Mouse (Mus musculus): ENCODE measurements around the gene Cyba. TPM values are rescaled to one million over a fixed set of nuclear protein-coding genes. Genes with fewer than 3 reads are reported as not detected.

The Cyba gene
- total and polyA plus RNA-seq, 3 experiments: 450 to 1,119 (median 848) TPM

DNA sequence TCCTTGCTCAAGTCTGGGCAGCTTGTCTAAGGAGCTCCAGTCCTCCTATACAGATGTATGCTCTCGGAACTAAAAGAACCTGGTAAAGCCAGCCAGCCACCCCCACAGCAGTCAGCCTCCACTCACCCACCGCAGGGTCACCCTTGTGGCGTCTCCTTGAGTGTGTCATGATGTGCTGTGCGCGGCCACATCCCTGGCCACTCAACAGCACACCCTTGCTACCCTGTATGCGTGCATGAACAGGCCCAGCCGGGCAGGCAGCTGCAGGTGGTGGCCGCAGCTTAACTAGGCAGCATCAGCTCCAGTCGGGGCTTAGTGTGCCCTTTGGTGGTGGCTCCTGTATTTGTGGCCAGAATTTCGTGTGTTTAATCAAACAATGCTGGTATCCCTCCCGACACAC is 24.4 kb upstream of the Cyba start:
- Histone ChIP-seq H3K79me2 (replicated peaks; ENCODE audit: control insufficient read depth, extremely low read depth, insufficient read depth, poor library complexity, severe bottlenecking) (no peaks in the 10 kb centered on the region), H3K27me3 (replicated peaks) (peaks cover 41% of the 10 kb centered on the region), H3K9me3 (replicated peaks; ENCODE audit: low read length) (no peaks in the 10 kb centered on the region), H3K4me3 (replicated peaks in 1 of 3; ENCODE audit: low read depth in 2 of 3, low read length in 2 of 3, poor library complexity in 1 of 3) (no peak overlapping the region), H3K36me3 (replicated peaks in 1 of 2; ENCODE audit: control insufficient read depth in 1 of 2, insufficient read depth in 1 of 2, low read length in 1 of 2) (no peaks in the 10 kb centered on the region), H3K4me2 (ENCODE audit: insufficient read depth, low read depth, poor library complexity, severe bottlenecking) (no peak overlapping the region), H3K9ac (ENCODE audit: insufficient read depth, low read depth) (no peak overlapping the region), H3K27ac (ENCODE audit: insufficient read depth, low read depth) (no peak overlapping the region), H3K4me1 (ENCODE audit: control insufficient read depth in 1 of 2, insufficient read depth in 2 of 2) (peaks cover 9 to 40% of the 10 kb centered on the region in 2 experiments)
- no peak for DNase-seq (ENCODE audit: extremely low read depth)
- TF ChIP-seq ZC3H11A (IDR thresholded peaks at IDR 0.05; ENCODE audit: low read depth, low read length) (no peak), MAZ (IDR thresholded peaks at IDR 0.05; ENCODE audit: low read depth, low read length) (no peak), IRF4 (IDR thresholded peaks at IDR 0.05; ENCODE audit: low read depth, low read length) (no peak), CHD2 (IDR thresholded peaks at IDR 0.05; ENCODE audit: low read length) (no peak), SIN3A (IDR thresholded peaks at IDR 0.05; ENCODE audit: low read length) (no peak), MEF2A (IDR thresholded peaks at IDR 0.05; ENCODE audit: borderline replicate concordance, low read depth, low read length) (no peak), MYC (IDR thresholded peaks at IDR 0.05; ENCODE audit: low read depth, low read length) (no peak), JUND (conservative IDR thresholded peaks at IDR 0.05; ENCODE audit: low read depth, low read length) (no peak), TBP (conservative IDR thresholded peaks at IDR 0.05; ENCODE audit: low read depth, low read length) (no peak), TCF12 (IDR thresholded peaks at IDR 0.05; ENCODE audit: low read depth, low read length) (no peak)
- in situ Hi-C loops (cut with MboI; ENCODE audit: low pct_ligation_motif_present, low pct_unique_long_range_greater_than_20kb, low sequenced_read_pairs): no loop called here
- dilution Hi-C loops (cut with MboI; ENCODE audit: extremely low pct_ligation_motif_present, extremely low pct_unique_long_range_greater_than_20kb, low sequenced_read_pairs): no loop called here

DNA sequence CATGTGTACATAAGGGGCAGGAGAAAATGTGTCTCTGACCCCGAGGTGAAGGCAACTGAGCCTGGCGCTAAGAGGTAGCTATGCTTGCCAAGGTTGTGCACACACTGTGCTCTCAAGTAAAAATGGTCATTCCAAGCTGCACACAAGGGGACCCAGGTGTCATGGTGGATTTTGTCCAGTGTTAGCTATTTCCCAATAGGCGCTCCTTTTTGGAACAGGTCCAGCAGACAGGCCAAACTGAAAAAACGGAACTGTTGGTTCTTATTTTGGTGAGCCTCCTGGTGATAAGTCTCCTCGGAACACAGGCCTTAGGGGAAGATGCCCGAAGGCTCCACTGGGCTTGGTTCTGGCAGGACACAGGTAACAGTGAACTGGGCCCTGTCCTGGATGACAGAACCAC is 21.7 kb upstream of the Cyba start:
- Histone ChIP-seq H3K9me3 (replicated peaks; ENCODE audit: low read length) (no peaks in the 10 kb centered on the region), H3K36me3 (replicated peaks in 1 of 2; ENCODE audit: control insufficient read depth in 1 of 2, insufficient read depth in 1 of 2, low read length in 1 of 2) (no peaks in the 10 kb centered on the region), H3K27me3 (replicated peaks) (peaks cover 20% of the 10 kb centered on the region), H3K4me2 (ENCODE audit: insufficient read depth, low read depth, poor library complexity, severe bottlenecking) (no peak overlapping the region), H3K4me3 (replicated peaks in 1 of 3; ENCODE audit: low read depth in 2 of 3, low read length in 2 of 3, poor library complexity in 1 of 3) (no peak overlapping the region), H3K4me1 (ENCODE audit: control insufficient read depth in 1 of 2, insufficient read depth in 2 of 2) (peaks cover 2 to 24% of the 10 kb centered on the region in 2 experiments; a peak in 3 of 4 replicates), H3K79me2 (replicated peaks; ENCODE audit: control insufficient read depth, extremely low read depth, insufficient read depth, poor library complexity, severe bottlenecking) (no peaks in the 10 kb centered on the region), H3K27ac (ENCODE audit: insufficient read depth, low read depth) (no peak overlapping the region), H3K9ac (ENCODE audit: insufficient read depth, low read depth) (no peak overlapping the region)
- dilution Hi-C loops (cut with MboI; ENCODE audit: extremely low pct_ligation_motif_present, extremely low pct_unique_long_range_greater_than_20kb, low sequenced_read_pairs): no loop called here
- in situ Hi-C loops (cut with MboI; ENCODE audit: low pct_ligation_motif_present, low pct_unique_long_range_greater_than_20kb, low sequenced_read_pairs): no loop called here
- TF ChIP-seq E2F4 (IDR thresholded peaks at IDR 0.05; ENCODE audit: insufficient replicate concordance, low read depth, low read length) (no peak), ZNF384 (IDR thresholded peaks at IDR 0.05; ENCODE audit: low read depth, low read length) (no peak), IRF4 (IDR thresholded peaks at IDR 0.05; ENCODE audit: low read depth, low read length) (no peak), CTCF (conservative IDR thresholded peaks at IDR 0.05 in 1 of 2, IDR thresholded peaks at IDR 0.05 in 1 of 2; ENCODE audit: low read depth in 2 of 2, low read length in 2 of 2) (no peak), EP300 (IDR thresholded peaks at IDR 0.05; ENCODE audit: low read length) (no peak), NRF1 (IDR thresholded peaks at IDR 0.05; ENCODE audit: low read depth, low read length) (no peak), NELFE (IDR thresholded peaks at IDR 0.05; ENCODE audit: low read depth, low read length) (no peak), CHD2 (IDR thresholded peaks at IDR 0.05; ENCODE audit: low read length) (no peak), ETS1 (conservative IDR thresholded peaks at IDR 0.05; ENCODE audit: low read depth, low read length) (no peak), JUND (conservative IDR thresholded peaks at IDR 0.05; ENCODE audit: low read depth, low read length) (no peak), KAT2A (IDR thresholded peaks at IDR 0.05; ENCODE audit: insufficient replicate concordance, low read length) (no peak)
- no peak for DNase-seq (ENCODE audit: extremely low read depth)

Measured in CH12.LX (cell line).